Mouse (Mus musculus) heart, postnatal 14 days (tissue): Measurements from ENCODE around the gene Plpp1. TPM values are rescaled to one million over a fixed set of nuclear protein-coding genes. Genes with fewer than 3 reads are reported as not detected.
A peak's percentile ranks its signal among the peaks of the same experiment; 100 is the strongest.

Source experiments
- DNase-seq, 2 experiments: peaks; one replicate each; pipeline ENCODE4 v3.0.0; 2021 to 2022
- intact Hi-C: fragments of 180-260 bp; cut with DNase I; formaldehyde crosslinking; loops from one replicate; pipeline ENCODE4 v1.15.1; 2025
- total RNA-seq, 2 experiments: library from RNA; stranded (reverse); gene quantifications; 2 replicates each; pipeline ENCODE4 v1.2.3; 2021

Plpp1 gene
- total RNA-seq, 2 experiments from 2014 or later: 72.5 to 75.2 TPM

- no peak for DNase-seq
- intact Hi-C loops: loop anchor here (10.0 kb wide), 1 partner anchor 135 kb away; no protein-coding TSS in a partner anchor
These were observed 9.1 kb downstream of the Plpp1 start for GRCm38 (mm10) chr13:112809504-112810247.

DNA sequence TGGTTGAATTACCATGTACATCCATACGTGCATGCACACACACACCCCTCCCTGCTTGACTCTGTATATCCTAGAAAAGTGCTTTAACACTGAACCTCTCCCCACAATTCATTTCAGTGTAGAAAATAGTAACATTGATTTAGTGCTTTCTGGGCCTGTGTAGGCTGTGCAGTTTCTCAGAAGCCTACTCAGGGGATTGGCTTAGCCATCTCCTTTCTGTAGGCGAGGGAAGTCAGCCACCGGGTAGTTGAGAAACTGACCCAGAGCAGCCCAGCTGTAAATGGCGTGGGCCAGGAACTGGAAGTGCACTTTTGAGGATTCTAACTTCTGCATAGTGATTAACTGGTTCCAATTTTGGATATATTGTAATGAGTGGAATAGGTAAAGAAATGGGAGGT lies 9.7 kb downstream of the Plpp1 start:
- intact Hi-C loops: no loop called here
- no peak for DNase-seq

DNA sequence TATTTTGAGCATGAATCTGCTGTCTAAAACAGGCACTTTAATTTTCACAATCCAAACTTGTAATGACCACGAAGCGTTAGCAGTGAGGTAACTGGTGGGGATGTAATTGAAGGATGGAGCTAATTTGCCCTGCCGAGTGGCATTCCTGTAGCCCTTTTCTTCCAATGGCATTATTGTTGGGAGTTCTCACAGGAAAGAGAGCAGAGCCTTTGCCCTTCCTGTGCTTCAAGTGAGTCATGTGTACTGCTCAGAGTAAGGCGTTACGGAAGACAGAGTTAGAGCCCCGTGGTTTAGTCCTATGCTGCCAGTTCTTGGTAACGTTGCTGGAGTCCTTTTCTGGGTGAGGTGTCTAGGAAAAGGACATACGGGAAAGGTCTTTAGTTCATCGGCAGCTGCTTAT lies 10.2 kb downstream of the Plpp1 start:
- intact Hi-C loops: no loop called here
- no peak for DNase-seq

DNA sequence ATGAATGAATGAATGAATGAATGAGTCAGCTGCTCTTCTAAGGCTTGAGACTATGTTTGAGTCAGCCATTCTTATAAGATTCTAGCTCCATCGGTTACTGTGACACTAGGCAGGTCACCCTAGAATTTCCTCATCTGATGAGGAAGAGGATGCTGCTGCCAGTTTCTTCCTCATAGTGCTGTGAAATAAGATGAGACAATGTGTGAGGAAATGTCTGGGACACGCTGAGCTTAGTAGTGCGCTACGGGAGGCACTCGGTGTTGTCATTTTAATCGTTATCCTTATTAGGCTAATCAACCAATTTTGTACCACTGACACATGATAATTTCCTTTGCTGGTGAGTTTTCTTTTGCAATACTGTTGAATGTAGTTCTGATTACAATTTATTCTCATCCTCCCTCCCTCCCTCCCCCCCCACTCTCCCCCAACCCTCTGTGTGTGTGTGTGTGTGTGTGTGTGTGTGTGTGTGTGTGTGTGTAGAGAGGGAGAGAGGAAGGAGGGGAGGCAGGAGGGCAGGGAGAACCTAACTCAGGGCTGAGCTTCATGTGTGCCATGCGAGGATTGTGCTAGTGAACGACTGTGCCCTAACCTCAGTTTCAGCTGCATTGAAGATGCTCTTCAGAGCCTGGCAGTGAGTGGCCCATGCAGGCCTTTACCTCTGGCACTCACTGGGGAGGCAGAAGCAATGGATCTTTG lies 11.3 kb downstream of the Plpp1 start:
- DNase-seq: no peak
- intact Hi-C loops: no loop called here

DNA sequence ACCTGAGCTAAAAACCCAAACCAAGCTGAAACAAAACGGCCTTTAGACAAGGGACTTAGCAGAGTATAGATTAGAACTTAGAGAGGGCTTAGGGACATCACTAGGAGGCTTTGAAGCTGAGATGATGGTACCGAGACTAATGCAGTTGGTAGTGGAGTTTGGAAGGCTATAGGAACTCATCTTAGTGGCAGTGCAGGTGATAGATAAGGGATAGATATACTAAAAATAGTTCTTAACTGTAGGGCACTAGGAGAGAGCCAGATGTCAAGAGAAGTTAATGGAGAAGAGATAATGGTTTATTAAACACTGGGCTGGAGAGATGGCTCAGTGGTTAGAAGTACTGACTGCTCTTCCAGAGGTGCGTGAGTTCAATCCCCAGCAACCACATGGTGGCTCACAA lies 15.4 kb downstream of the Plpp1 start:
- no peak for DNase-seq
- intact Hi-C loops: no loop called here

DNA sequence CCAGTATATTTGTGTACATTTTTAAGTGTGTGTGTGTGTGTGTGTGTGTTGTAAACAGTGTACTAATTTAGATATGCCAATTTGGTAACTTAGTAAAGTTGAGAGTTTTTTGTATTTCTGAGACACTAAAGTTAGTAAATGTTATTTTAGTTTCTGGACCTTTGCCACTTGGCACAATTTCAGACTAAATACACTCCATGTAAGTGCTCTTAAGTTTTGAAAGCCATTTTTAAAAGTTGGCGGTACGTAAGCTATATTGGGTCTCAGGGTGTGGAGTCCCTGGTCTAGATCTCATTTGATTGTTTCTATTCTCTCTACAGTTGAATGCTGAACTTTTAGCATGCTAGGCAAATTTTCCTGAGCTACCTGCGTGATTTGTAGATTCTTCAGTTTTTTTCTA lies 17.5 kb downstream of the Plpp1 start:
- DNase-seq: no peak
- intact Hi-C loops: no loop called here

GRCm38 (mm10) chr13:112822413-112822812 lies 21.8 kb downstream of the Plpp1 start:
- DNase-seq: no peak
- intact Hi-C loops: no loop called here

GRCm38 (mm10) chr13:112823236-112823910 lies 22.8 kb downstream of the Plpp1 start:
- intact Hi-C loops: no loop called here
- DNase-seq: peak in 1 of 2 experiments; percentile 24

- intact Hi-C loops: no loop called here
- no peak for DNase-seq
These were observed 23.5 kb downstream of the Plpp1 start for GRCm38 (mm10) chr13:112823911-112824648.

DNA sequence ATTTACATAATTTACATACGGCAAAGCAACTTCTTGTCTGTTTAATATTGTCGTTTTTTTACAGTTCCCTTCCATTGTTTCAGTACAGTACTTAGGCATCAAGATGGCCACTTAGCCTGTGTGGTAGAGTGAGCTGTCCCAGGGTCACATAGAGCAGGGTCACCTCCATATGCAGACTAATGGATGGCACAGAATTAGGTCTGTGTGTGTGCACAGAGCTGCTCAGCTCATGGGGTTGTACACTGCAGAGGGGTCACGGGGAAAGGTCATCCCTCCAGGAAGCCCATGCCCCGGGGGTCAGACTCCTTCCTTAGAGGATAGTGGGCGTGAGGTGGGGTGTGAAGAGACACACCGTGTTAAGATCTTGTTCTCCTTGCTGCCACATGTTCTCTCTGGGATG lies 24.9 kb downstream of the Plpp1 start:
- intact Hi-C loops: no loop called here
- DNase-seq: no peak

- intact Hi-C loops: no loop called here
- DNase-seq: no peak
These were observed 29.0 kb downstream of the Plpp1 start for GRCm38 (mm10) chr13:112829619-112830018.

DNA sequence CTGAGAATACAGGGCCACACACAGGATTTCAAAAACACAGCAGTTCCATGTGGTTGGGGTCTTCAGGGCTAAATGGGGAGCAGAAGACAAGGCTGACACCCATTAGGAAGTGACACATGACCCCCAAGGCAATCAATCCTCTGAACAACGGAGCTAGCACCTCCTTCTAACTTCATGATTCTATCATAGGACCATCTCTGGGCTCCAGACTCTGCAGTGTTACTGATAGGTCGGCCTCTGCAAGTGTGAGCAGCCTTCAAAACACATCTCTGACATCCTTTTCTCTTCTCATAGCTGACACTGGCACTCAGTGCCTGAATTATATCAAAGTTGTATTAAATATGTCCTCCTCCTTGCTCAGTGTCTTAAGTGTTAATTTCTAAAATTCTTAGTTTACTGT lies 32.0 kb downstream of the Plpp1 start:
- intact Hi-C loops: no loop called here
- no peak for DNase-seq

DNA sequence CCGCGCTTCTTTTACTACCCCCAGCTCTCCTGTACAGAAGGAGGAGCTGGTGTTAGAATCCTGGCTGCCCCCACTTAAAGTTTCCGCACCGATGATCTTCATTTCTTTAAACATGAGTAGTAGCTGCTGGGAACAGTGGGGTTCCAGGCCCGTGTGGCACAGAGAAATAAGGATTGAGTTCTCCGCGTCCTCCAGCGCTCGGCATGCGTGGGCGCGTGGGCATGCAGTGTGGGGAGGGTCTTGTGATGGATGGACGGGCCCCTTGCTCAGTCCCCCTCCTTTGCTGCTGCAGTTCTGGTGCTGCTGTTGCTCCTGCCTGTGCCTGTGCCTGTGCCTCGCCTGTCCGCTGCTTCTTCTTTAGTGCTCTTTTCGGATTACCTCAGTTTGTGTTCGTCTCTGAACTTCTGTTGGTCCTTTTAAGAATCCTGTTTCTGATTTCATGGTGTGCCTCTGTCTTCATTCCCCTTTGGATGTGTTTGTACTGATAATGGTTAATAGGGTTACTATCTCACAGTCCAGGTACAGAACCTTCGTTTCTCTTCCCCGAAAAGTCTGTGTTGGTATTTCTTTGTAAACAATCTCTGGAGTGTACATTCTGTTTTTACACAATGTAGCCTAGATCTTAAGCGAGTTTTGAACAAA lies 32.8 kb downstream of the Plpp1 start:
- intact Hi-C loops: no loop called here
- no peak for DNase-seq

- no peak for DNase-seq
- intact Hi-C loops: no loop called here
These were observed 33.3 kb downstream of the Plpp1 start for GRCm38 (mm10) chr13:112833895-112834263.

GRCm38 (mm10) chr13:112835113-112835512 lies 34.5 kb downstream of the Plpp1 start:
- peak; percentile 29 to 34 for DNase-seq
- intact Hi-C loops: no loop called here

DNA sequence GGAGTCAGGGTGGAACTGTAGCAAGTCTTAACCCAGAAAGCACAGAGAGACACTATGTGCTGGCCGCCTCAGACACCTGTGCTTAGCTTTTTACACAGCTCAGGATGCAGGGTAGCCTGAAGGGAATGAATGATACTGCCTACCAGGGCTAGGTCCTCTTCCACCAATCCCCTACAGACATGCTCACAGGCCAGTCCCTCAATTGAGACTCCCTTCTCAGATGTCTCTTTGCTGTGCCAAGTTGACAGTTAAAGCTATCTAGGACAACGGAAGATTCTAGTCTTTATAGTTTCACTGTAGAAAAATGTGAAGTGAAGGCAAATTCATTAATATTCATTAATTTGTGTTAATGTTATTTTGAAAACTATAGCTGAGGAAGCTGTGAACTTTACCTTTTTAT lies 36.4 kb downstream of the Plpp1 start:
- no peak for DNase-seq
- intact Hi-C loops: no loop called here

- DNase-seq: no peak
- intact Hi-C loops: no loop called here
These were observed 37.1 kb downstream of the Plpp1 start for GRCm38 (mm10) chr13:112837621-112838155.

DNA sequence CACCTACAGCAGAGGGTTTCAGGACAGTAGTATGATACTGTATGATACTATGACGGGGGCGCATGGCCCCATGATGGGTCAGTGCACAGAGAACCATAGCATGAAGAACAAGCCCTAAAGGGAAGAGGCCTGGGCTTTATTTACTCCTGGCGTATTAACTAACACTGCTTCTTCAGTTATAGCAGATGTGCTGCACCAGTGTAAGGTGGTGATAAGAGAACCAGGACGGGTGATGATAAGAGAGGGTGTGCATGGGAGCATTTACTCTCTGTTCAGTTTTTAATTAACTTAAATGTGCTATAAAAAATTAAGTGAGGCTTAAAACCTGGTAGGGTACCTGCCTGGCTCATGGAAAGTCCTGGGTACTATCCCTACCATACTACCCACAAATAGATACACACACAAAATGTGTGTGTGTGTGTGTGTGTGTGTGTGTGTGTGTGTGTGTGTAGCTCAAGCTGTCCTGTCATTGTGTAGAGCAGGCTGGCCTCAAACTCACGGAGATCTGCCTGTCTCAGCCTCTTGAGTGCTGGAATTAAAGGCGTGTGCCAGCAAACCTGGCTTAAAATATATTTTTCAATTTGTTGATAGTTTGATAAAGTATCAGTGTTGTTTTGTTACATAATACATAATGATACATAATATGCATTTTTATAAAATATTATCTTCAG lies 38.1 kb downstream of the Plpp1 start:
- DNase-seq: no peak
- intact Hi-C loops: no loop called here

DNA sequence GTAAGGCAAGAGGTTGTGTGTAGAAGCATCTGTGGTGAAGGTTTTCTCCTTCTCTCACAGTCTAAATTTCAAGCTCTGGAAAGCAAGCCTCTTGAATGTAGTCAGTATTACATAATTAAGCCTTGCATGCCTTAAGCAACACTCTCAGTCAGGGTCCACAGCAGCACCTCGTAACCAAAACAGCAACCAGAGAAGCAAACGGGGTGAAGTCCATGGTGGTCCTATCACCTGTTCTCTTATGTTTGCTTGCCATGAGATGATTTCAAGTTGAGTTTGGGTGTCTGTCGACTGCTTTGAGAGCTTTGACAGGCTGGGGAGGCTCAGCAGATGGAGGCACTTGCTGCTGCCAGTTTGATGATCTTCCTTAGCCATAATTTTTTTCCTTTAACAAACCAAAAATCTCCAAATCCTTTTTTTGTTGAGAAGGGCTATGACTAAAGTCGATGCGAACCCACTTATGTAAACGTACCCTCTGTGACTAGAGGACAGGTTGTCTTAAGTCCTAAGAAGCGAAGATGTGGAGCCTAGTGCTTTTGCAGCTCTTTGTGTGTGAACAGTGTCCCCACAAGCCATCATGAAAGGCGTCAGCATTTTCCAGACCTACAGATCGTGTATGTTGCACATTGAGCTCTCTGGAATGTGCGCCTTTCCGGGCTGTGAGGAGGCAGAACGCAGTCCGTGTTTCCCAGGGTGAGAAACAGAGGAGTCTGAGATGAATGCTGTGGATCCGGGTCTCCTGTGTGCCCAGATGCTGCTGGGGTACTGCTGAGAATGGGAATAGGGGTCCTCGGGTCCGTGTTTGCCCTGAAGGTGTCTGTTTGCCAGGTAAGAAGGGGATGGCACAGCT lies 39.9 kb downstream of the Plpp1 start:
- no peak for DNase-seq
- intact Hi-C loops: no loop called here
